Mouse (Mus musculus): ENCODE results near the gene Tas2r102. TPM values are rescaled to one million over a fixed set of nuclear protein-coding genes. Genes with fewer than 3 reads are reported as not detected.

The Tas2r102 gene
- polyA plus RNA-seq (2012; rRNA removed): not detected in 2 replicates

GRCm38 (mm10) chr6:132761831-132762230 lies at the start of gene Tas2r102:
Tas2r102 (plus strand) TSS chr6:132762131.

DNA sequence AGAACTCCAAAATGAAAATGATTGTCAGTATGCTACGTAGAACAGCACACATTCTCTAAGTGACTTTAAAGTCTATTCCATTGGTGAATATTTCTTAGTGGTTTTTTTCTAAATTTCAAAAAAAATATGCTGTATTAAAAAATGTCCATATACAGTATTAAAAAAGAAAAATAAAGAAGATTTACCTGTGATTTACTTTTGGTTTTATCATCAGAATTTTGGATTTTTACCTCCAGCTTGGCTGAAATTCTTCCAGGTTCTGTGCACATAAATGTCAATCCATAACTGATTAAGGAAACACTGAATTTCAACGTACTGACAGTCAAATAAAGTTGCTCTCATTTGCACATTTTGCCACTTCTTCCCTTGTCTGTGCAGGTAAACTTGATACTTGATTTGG lies 24.0 kb upstream of the Tas2r102 start, which contains the start of gene Tas2r115:
Tas2r115 (minus strand) TSS at position 101 of the 400 bp plus-strand sequence.

GRCm38 (mm10) chr6:132754430-132754829 lies 7.5 kb upstream of the Tas2r102 start, which contains the start of gene Tas2r124:
Tas2r124 (plus strand) TSS chr6:132754730.

DNA sequence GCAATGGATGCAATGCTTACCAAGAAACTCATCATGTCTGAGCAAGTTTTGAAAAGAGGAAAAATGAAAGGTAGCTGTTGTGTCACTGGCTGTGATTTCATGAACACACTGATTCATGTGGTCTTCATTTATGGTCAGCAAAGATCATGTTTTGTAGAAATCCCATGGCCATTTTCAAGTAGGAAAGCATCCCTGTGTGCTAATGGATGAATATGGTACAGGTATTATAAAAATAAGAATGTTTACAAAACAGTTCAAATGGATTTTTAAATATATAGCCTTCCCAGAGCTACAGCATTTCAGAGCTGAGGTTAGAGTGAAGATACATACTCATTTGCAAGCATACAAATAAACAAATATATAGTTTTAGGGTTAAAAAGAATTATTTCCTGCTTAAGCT lies 16.1 kb downstream of the Tas2r102 start, which contains the start of gene Tas2r136:
Tas2r136 (minus strand) TSS at position 101 of the 400 bp plus-strand sequence.

DNA sequence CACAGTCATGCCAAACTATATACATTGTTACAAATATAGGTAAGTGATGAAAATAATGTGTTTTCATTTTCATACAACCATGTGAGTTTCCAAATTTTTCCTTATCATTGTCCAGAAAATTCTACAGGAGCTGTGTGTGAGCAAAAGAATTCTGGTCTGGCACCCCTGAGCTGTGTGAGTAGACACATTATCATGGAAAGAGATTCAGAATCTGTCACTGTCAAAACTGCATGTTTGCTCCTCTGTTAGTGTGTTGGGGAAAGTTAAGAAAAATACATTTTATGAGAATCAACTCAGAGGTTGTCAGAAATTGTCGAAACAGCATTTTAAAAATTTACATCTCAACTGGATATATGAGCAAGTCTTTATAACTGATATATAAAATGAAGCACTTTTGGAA lies 40.6 kb downstream of the Tas2r102 start, which contains the start of gene Tas2r117:
Tas2r117 (plus strand) TSS at position 301 of the 400 bp plus-strand sequence.

Other genes with a start within 250 kb of the Tas2r102 start
- gene Prh1, start 192.3 kb upstream of the Tas2r102 start, polyA plus RNA-seq (2012; rRNA removed): not detected in 2 replicates
- gene Prp2, start 166.2 kb upstream of the Tas2r102 start, polyA plus RNA-seq (2012; rRNA removed): not detected in 2 replicates
- gene A630073D07Rik, start 110.6 kb upstream of the Tas2r102 start, polyA plus RNA-seq (2012; rRNA removed): not detected in 2 replicates
- not detected in 2 replicates for gene Tas2r120, start 105.2 kb upstream of the Tas2r102 start, polyA plus RNA-seq (2012; rRNA removed)
- gene Tas2r121, start 61.1 kb upstream of the Tas2r102 start, polyA plus RNA-seq (2012; rRNA removed): not detected in 2 replicates
- gene Tas2r122, start 50.2 kb upstream of the Tas2r102 start, polyA plus RNA-seq (2012; rRNA removed): not detected in 2 replicates
- not detected in 2 replicates for gene Tas2r115, start 24.1 kb upstream of the Tas2r102 start, polyA plus RNA-seq (2012; rRNA removed)
- gene Tas2r124, start 7.4 kb upstream of the Tas2r102 start, polyA plus RNA-seq (2012; rRNA removed): not detected in 2 replicates
- gene Tas2r136, start 16.0 kb downstream of the Tas2r102 start, polyA plus RNA-seq (2012; rRNA removed): not detected in 2 replicates
- gene Tas2r117, start 40.7 kb downstream of the Tas2r102 start, polyA plus RNA-seq (2012; rRNA removed): not detected in 2 replicates
- not detected in 2 replicates for gene Tas2r123, start 85.0 kb downstream of the Tas2r102 start, polyA plus RNA-seq (2012; rRNA removed)
- not detected in 2 replicates for gene Tas2r116, start 93.3 kb downstream of the Tas2r102 start, polyA plus RNA-seq (2012; rRNA removed)
- gene Tas2r110, start 105.9 kb downstream of the Tas2r102 start, polyA plus RNA-seq (2012; rRNA removed): not detected in 2 replicates
- not detected in 2 replicates for gene Tas2r113, start 130.9 kb downstream of the Tas2r102 start, polyA plus RNA-seq (2012; rRNA removed)
- not detected in 2 replicates for gene Tas2r125, start 147.5 kb downstream of the Tas2r102 start, polyA plus RNA-seq (2012; rRNA removed)
- gene Tas2r129, start 189.0 kb downstream of the Tas2r102 start, polyA plus RNA-seq (2012; rRNA removed): not detected in 2 replicates
- gene Tas2r131, start 195.8 kb downstream of the Tas2r102 start, polyA plus RNA-seq (2012; rRNA removed): not detected in 2 replicates
- gene Tas2r109, start 218.8 kb downstream of the Tas2r102 start, polyA plus RNA-seq (2012; rRNA removed): not detected in 2 replicates

Measured in central nervous system, embryonic 11.5 days (tissue).